Mouse (Mus musculus): ENCODE results near the gene Sema4g.

GRCm38 (mm10) chr19:44984420-44984819, 4.5 kb upstream of the Sema4g start:
- TF ChIP-seq CTCF (IDR thresholded peaks at IDR 0.05; ENCODE audit: low read depth) (no peak), EP300 (IDR thresholded peaks at IDR 0.05; ENCODE audit: low read depth) (no peak)

Data from heart, postnatal 0 days (tissue).